Mouse (Mus musculus) thymus, adult 2 months (tissue): ENCODE measurements at regions not wholly inside any gene's neighbourhood (a gene's known extent, or its start where the extent isn't known, plus 50 kb on each side); places are given as distances from the start of the nearest gene placed in this dataset.

Source experiments
- DNase-seq: peaks from one replicate; pipeline ENCODE4 v3.0.0; 2021
- H3K27ac ChIP-seq: fragments of 200-500 bp; 2 replicates; pipeline ENCODE4 v1.5.1; 2012; ENCODE audit warnings: low read length, control low read depth; ENCODE audit not compliant: control insufficient read depth, insufficient read depth
- H3K27me3 ChIP-seq: fragments of 200-500 bp; 2 replicates; pipeline ENCODE4 v1.6.1; 2012; ENCODE audit warnings: mild to moderate bottlenecking, low read length, moderate library complexity, mixed read lengths; ENCODE audit not compliant: control insufficient read depth, insufficient read depth
- H3K36me3 ChIP-seq: fragments of 200-500 bp; 2 replicates; pipeline ENCODE4 v1.6.1; 2012; ENCODE audit warnings: mild to moderate bottlenecking, low read length, moderate library complexity; ENCODE audit not compliant: control insufficient read depth, insufficient read depth
- H3K4me1 ChIP-seq: fragments of 200-500 bp; replicated peaks from 2 replicates; pipeline ENCODE4 v1.6.1; 2012; ENCODE audit warnings: low read length; ENCODE audit not compliant: control insufficient read depth, insufficient read depth
- H3K4me3 ChIP-seq: fragments of 200-500 bp; 2 replicates; pipeline ENCODE4 v1.5.1; 2012; ENCODE audit warnings: mild to moderate bottlenecking, low read length, control low read depth, moderate library complexity; ENCODE audit not compliant: control insufficient read depth, insufficient read depth
- CTCF ChIP-seq: fragments of 200-500 bp; IDR thresholded peaks from 2 replicates; pipeline ENCODE4 v1.5.1; 2012; ENCODE audit warnings: mild to moderate bottlenecking, control low read depth, low read length, moderate library complexity, borderline replicate concordance; ENCODE audit not compliant: control insufficient read depth, poor library complexity, insufficient read depth; ENCODE audit errors: extremely low read depth
- POLR2A ChIP-seq: fragments of 200-500 bp; IDR thresholded peaks from 2 replicates; pipeline ENCODE4 v1.6.1; 2012; ENCODE audit warnings: mild to moderate bottlenecking, low read length, control low read depth, moderate library complexity; ENCODE audit not compliant: control insufficient read depth, poor library complexity, insufficient read depth; ENCODE audit errors: extremely low read depth
- WGBS: fragments of 180-500 bp; shearing (Covaris S2); methylation state at CpG from one replicate; pipeline ENCODE4 v1.1.7; 2018; 5-methylcytosine and 5-hydroxymethylcytosine counted together

GRCm38 (mm10) chr5:75761459-75762310 is 187.0 kb downstream of the Kit start:
- TF ChIP-seq CTCF: no peak
- no peak for TF ChIP-seq POLR2A
- no peak for DNase-seq
- Histone ChIP-seq H3K4me3 (no peak overlapping the region), H3K4me1 (no peaks in the 10 kb centered on the region; the same call in 1 of the 2 replicates), H3K27me3 (no peaks in the 10 kb centered on the region), H3K27ac (no peak overlapping the region), H3K36me3 (no peaks in the 10 kb centered on the region)
- WGBS: 64% methylated on average over 11 of the region's 11 CpGs

GRCm38 (mm10) chr5:75756168-75756567 is 181.5 kb downstream of the Kit start:
- Histone ChIP-seq H3K4me3 (no peak overlapping the region), H3K27me3 (no peaks in the 10 kb centered on the region), H3K4me1 (no peaks in the 10 kb centered on the region), H3K36me3 (no peaks in the 10 kb centered on the region), H3K27ac (no peak overlapping the region)
- no peak for DNase-seq
- TF ChIP-seq POLR2A: no peak
- no peak for TF ChIP-seq CTCF
- WGBS: 49% methylated on average over 7 of the region's 7 CpGs

GRCm38 (mm10) chr5:75754356-75754755 is 179.6 kb downstream of the Kit start:
- WGBS: 88% methylated on average over 7 of the region's 7 CpGs

DNA sequence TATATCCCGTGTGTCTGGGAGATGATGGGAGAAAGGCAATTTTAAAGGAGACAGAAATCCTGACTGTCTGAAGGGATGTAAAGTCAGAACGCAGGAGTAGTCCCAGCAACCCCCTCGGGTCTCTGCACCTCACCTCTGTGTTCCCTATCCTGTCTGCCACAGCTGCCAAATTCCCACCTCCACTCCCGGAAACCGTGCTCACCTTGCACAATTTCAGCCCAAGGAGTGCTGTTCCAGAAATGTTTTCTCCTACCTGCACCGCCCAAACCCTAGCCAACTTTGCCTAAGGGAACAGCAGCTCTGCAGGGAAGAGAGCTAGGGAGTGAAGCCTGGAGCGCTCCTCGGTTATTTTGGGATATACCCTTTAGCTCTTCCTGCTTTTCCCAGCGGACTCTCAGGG is 170.6 kb downstream of the Kit start:
- no peaks in the 10 kb centered on the region for H3K36me3 ChIP-seq
- 91% methylated on average over 9 of the region's 9 CpGs for WGBS
- peaks cover 4% of the 10 kb centered on the region for H3K4me1 ChIP-seq
- no peak for DNase-seq
- no peak overlapping the region for H3K4me3 ChIP-seq
- no peak for TF ChIP-seq POLR2A
- no peak for TF ChIP-seq CTCF
- no peak overlapping the region for H3K27ac ChIP-seq
- no peaks in the 10 kb centered on the region for H3K27me3 ChIP-seq

More at GRCm38 (mm10) chr5:75754356-75754755, 179.6 kb downstream of the Kit start:
- no peak for DNase-seq
- Histone ChIP-seq H3K4me3 (no peak overlapping the region), H3K36me3 (no peaks in the 10 kb centered on the region), H3K27me3 (no peaks in the 10 kb centered on the region), H3K4me1 (no peaks in the 10 kb centered on the region), H3K27ac (no peak overlapping the region)
- TF ChIP-seq POLR2A: no peak
- no peak for TF ChIP-seq CTCF

- 10% methylated on average over 6 of the region's 6 CpGs for WGBS
- Histone ChIP-seq H3K4me1 (peaks cover 4% of the 10 kb centered on the region), H3K4me3 (no peak overlapping the region), H3K27ac (no peak overlapping the region), H3K27me3 (no peaks in the 10 kb centered on the region), H3K36me3 (no peaks in the 10 kb centered on the region)
- no peak for DNase-seq
- TF ChIP-seq CTCF: no peak
- no peak for TF ChIP-seq POLR2A
Observed at GRCm38 (mm10) chr5:75744475-75745045, 169.8 kb downstream of the Kit start.

DNA sequence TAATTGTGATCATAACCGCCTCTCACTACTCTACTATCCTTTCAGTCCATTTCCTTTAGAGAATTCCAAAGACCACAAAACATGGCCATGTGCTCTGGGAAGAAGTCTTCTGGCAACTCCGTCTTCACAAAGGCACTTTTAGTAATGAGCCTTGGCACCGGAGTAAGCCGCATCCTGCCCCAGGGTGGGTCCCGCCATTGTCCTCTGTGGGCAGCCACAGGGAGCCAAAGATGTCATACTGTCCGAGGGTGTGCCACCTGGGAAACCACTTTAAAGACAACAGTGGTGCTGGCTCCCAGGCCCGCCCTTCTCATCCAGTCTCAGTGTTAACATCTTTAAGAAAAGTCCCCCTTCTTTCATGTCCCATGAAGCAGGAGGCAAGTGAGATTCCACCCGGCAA is 164.6 kb downstream of the Kit start:
- H3K4me1 ChIP-seq: peaks cover 4% of the 10 kb centered on the region; the same call in 1 of the 2 replicates
- H3K4me3 ChIP-seq: no peak overlapping the region
- TF ChIP-seq POLR2A (no peak), CTCF (no peak)
- H3K36me3 ChIP-seq: no peaks in the 10 kb centered on the region
- no peak for DNase-seq
- 50% methylated on average over 8 of the region's 8 CpGs for WGBS
- no peak overlapping the region for H3K27ac ChIP-seq
- no peaks in the 10 kb centered on the region for H3K27me3 ChIP-seq
